Mouse (Mus musculus) midbrain, embryonic 11.5 days (tissue): Measurements from ENCODE around the gene Opn5. TPM values are rescaled to one million over a fixed set of nuclear protein-coding genes. Genes with fewer than 3 reads are reported as not detected.

Source experiments
- polyA plus RNA-seq: library from polyadenylated mRNA; unstranded; fragments of >200 nt; fragmentation: Nextera tagmentation; extraction: Ambion mirVana; gene quantifications from 2 replicates; pipeline ENCODE4 v1.2.1, GENCODE M21; 2014

The Opn5 gene
- polyA plus RNA-seq, 1 experiment from 2014 or later, result 0.14 TPM

Other genes with a start within 250 kb of the Opn5 start
- 0.06 TPM in 1 of 2 replicates, not detected in the other for gene Adgrf4, start 80.9 kb upstream of the Opn5 start, polyA plus RNA-seq
- 0.08 and 0.10 TPM in 2 replicates for gene Adgrf2, start 130.8 kb upstream of the Opn5 start, polyA plus RNA-seq